Mouse (Mus musculus): ENCODE measurements around the gene Chrna9. TPM values are rescaled to one million over a fixed set of nuclear protein-coding genes. Genes with fewer than 3 reads are reported as not detected.

Gene Chrna9
- polyA plus RNA-seq, 2 experiments from 2014 or later, result 2.0 to 2.1 TPM

GRCm38 (mm10) chr5:66015449-66015961 lies 80.8 kb downstream of the Chrna9 start:
- ATAC-seq, result no peak

DNA sequence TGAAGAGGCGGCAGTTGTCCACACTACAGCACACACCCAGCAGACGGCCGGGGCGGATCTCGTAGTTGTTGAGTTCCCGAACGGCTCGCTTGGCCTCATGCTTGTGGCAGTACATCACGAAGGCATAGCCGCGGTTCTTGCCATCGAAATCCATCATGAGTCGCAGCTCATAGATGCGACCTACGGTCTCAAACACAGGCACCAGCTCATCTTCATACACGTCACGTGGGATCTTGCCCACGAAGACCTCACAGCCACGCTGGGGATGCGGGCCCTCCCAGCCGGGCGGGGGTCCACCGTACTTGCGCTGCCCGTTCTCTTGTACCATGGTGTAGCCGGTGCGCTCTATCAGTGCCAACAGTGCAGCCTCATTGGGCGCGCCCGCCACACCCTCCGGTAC lies 92.1 kb downstream of the Chrna9 start:
- no peak for ATAC-seq

Other genes with a start within 250 kb of the Chrna9 start
- gene Pds5a, start 236.6 kb upstream of the Chrna9 start, polyA plus RNA-seq (2017; shearing (Covaris generic)), result 100 to 1,000 TPM in 1 of 2 experiments, 10 to 100 TPM in 1; 85.0 to 102 TPM
- 10 to 100 TPM; 11.7 to 13.3 TPM for gene N4bp2, start 171.4 kb upstream of the Chrna9 start, polyA plus RNA-seq (2017; shearing (Covaris generic))
- gene Rhoh, start 73.7 kb upstream of the Chrna9 start, polyA plus RNA-seq (2017; shearing (Covaris generic)), result 100 to 1,000 TPM; 342 to 463 TPM
- not detected for gene 9130230L23Rik, start 69.4 kb downstream of the Chrna9 start, polyA plus RNA-seq (2017; shearing (Covaris generic))
- under 1 TPM; 0.42 to 0.66 TPM for gene Rbm47, start 238.2 kb downstream of the Chrna9 start, polyA plus RNA-seq (2017; shearing (Covaris generic))